Mouse (Mus musculus) MEL (cell line): ENCODE measurements around the gene Anln.

Experiments used
- CHD1 ChIP-seq: IDR thresholded peaks from 2 replicates; pipeline ENCODE4 v1.6.1; 2012; ENCODE audit warnings: low read depth, mild to moderate bottlenecking, inconsistent platforms, low read length, improper control_type of control experiment
- CTCF ChIP-seq, 3 experiments: IDR thresholded peaks in 2 of 3; conservative IDR thresholded peaks in 1 of 3; 2 replicates each; pipeline ENCODE4 v1.5.1; 2011 to 2012; ENCODE audit warnings: low read length in 3 of 3, low read depth in 2 of 3, mild to moderate bottlenecking in 2 of 3, improper control_type of control experiment in 1 of 3, inconsistent platforms in 1 of 3, mixed read lengths in 1 of 3, moderate library complexity in 1 of 3; ENCODE audit not compliant: control insufficient read depth in 1 of 3, insufficient read depth in 1 of 3, poor library complexity in 1 of 3, severe bottlenecking in 1 of 3
- E2F4 ChIP-seq: IDR thresholded peaks from 2 replicates; pipeline ENCODE4 v1.6.1; 2011; ENCODE audit warnings: low read depth, low read length, improper control_type of control experiment, borderline replicate concordance
- GABPA ChIP-seq: IDR thresholded peaks from 2 replicates; pipeline ENCODE4 v1.6.1; 2012; ENCODE audit warnings: low read depth, mild to moderate bottlenecking, inconsistent platforms, low read length, improper control_type of control experiment, moderate library complexity
- GATA1 ChIP-seq: IDR thresholded peaks from 2 replicates; pipeline ENCODE4 v1.6.1; 2011; ENCODE audit warnings: low read depth, low read length, improper control_type of control experiment
- HCFC1 ChIP-seq: IDR thresholded peaks from 2 replicates; pipeline ENCODE4 v1.6.1; 2012; ENCODE audit warnings: low read depth, mild to moderate bottlenecking, inconsistent platforms, low read length, improper control_type of control experiment, moderate library complexity
- MAFK ChIP-seq: IDR thresholded peaks from 2 replicates; pipeline ENCODE4 v1.6.1; 2011; ENCODE audit warnings: low read depth, mild to moderate bottlenecking, low read length, improper control_type of control experiment, borderline replicate concordance
- MAX ChIP-seq: IDR thresholded peaks from 2 replicates; pipeline ENCODE4 v1.6.1; 2011; ENCODE audit warnings: low read length, improper control_type of control experiment
- MYB ChIP-seq: IDR thresholded peaks from 2 replicates; pipeline ENCODE4 v1.6.1; 2011; ENCODE audit warnings: mild to moderate bottlenecking, low read depth, low read length, improper control_type of control experiment
- POLR2A ChIP-seq, 2 experiments: IDR thresholded peaks; 2 replicates each; pipeline ENCODE4 v1.6.1; 2011 to 2012; ENCODE audit warnings: low read length in 2 of 2, mild to moderate bottlenecking in 2 of 2, control low read depth in 1 of 2, improper control_type of control experiment in 1 of 2, low read depth in 1 of 2, moderate library complexity in 1 of 2; ENCODE audit not compliant: control insufficient read depth in 1 of 2, insufficient read depth in 1 of 2, poor library complexity in 1 of 2
- SMC3 ChIP-seq: IDR thresholded peaks from 2 replicates; pipeline ENCODE4 v1.6.1; 2011; ENCODE audit warnings: low read depth, low read length, improper control_type of control experiment
- USF2 ChIP-seq, 2 experiments: IDR thresholded peaks; 2 replicates each; pipeline ENCODE4 v1.6.1; 2011 to 2012; ENCODE audit warnings: improper control_type of control experiment in 2 of 2, low read length in 2 of 2, borderline replicate concordance in 1 of 2, inconsistent platforms in 1 of 2, low read depth in 1 of 2, mild to moderate bottlenecking in 1 of 2; ENCODE audit not compliant: insufficient read depth in 1 of 2
- ZC3H11A ChIP-seq: IDR thresholded peaks from 2 replicates; pipeline ENCODE4 v1.6.1; 2012; ENCODE audit warnings: low read depth, mild to moderate bottlenecking, inconsistent platforms, low read length, improper control_type of control experiment
- ZKSCAN1 ChIP-seq: IDR thresholded peaks from 2 replicates; pipeline ENCODE4 v1.6.1; 2012; ENCODE audit warnings: low read depth, mild to moderate bottlenecking, inconsistent platforms, low read length, improper control_type of control experiment, moderate library complexity

DNA sequence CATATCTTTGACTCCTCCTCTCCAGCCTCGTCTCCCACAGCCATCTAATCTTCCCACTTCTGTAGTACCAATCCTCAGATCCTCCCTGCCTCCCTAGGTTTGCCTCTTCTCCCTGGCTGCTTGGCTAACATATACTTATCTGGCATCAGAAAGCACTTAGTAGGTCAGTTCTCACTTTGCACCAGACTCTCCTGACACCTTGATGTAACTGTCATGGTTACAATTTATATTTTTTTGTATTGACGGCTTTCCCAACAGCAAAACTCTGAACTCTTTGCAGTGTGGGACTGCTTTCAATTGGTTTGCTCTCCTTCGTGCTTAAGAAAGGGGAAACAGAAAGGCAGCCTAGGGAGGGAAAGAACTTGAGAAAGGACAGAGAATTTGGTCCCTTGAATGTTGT is 27.2 kb upstream of the Anln start:
- no peak for TF ChIP-seq CTCF (IDR thresholded peaks at IDR 0.05 in 2 of 3, conservative IDR thresholded peaks at IDR 0.05 in 1 of 3; ENCODE audit: control insufficient read depth in 1 of 3, insufficient read depth in 1 of 3, low read depth in 2 of 3, low read length in 3 of 3, poor library complexity in 1 of 3, severe bottlenecking in 1 of 3)
- no peak for TF ChIP-seq GATA1
- TF ChIP-seq E2F4, result no peak
- no peak for TF ChIP-seq ZC3H11A
- no peak for TF ChIP-seq GABPA
- TF ChIP-seq USF2 (IDR thresholded peaks at IDR 0.05; ENCODE audit: borderline replicate concordance in 1 of 2, insufficient read depth in 1 of 2, low read depth in 1 of 2, low read length in 2 of 2), result no peak
- no peak for TF ChIP-seq MYB
- TF ChIP-seq CHD1, result no peak
- TF ChIP-seq SMC3, result no peak
- TF ChIP-seq MAFK, result no peak
- peak; percentile 95 for TF ChIP-seq ZKSCAN1
- TF ChIP-seq HCFC1, result no peak
- no peak for TF ChIP-seq POLR2A (IDR thresholded peaks at IDR 0.05; ENCODE audit: control insufficient read depth in 1 of 2, insufficient read depth in 1 of 2, low read depth in 1 of 2, low read length in 2 of 2, poor library complexity in 1 of 2)
- no peak for TF ChIP-seq MAX
